Mouse (Mus musculus): Measurements from ENCODE around the gene Cblb.

- no peak for TF ChIP-seq CTCF (IDR thresholded peaks at IDR 0.05)
- no peak for TF ChIP-seq EP300 (IDR thresholded peaks at IDR 0.05)
These were observed 43.0 kb upstream of the Cblb start for GRCm38 (mm10) chr16:51988027-51988426.
